Mouse (Mus musculus) midbrain, embryonic 14.5 days (tissue): Measurements from ENCODE around the gene Mapk8ip3. TPM values are rescaled to one million over a fixed set of nuclear protein-coding genes. Genes with fewer than 3 reads are reported as not detected.
A peak's percentile ranks its signal among the peaks of the same experiment; 100 is the strongest.
"Not testable (repeated sequence)": the region's sequence is repeated elsewhere in the genome, so short reads cannot be mapped to it uniquely, and the experiment has no call there.

ENCODE experiments used
- ATAC-seq: fragments of 200-750 bp; cut with Nextera tagmentation; 2 replicates; pipeline ENCODE4 v1.8.0; 2017; ENCODE audit warnings: moderate number of reproducible peaks, moderate library complexity; ENCODE audit not compliant: low FRiP score, low TSS enrichment
- DNase-seq: peaks from one replicate; pipeline ENCODE4 v3.0.0-alpha.2; 2015
- H3K27ac ChIP-seq: fragments of 300-500 bp; sonication (generic); replicated peaks from 2 replicates; pipeline ENCODE4 v1.5.1; 2014; ENCODE audit warnings: mild to moderate bottlenecking, low read depth, low read length, moderate library complexity
- H3K27me3 ChIP-seq: fragments of 300-500 bp; sonication (generic); 2 replicates; pipeline ENCODE4 v1.6.1; 2014; ENCODE audit warnings: low read length, control low read depth, mixed read lengths; ENCODE audit not compliant: control insufficient read depth, insufficient read depth
- H3K36me3 ChIP-seq: fragments of 300-500 bp; sonication (generic); 2 replicates; pipeline ENCODE4 v1.6.1; 2014; ENCODE audit warnings: low read length, control low read depth; ENCODE audit not compliant: control insufficient read depth, insufficient read depth
- H3K4me1 ChIP-seq: fragments of 300-500 bp; sonication (generic); 2 replicates; pipeline ENCODE4 v1.6.1; 2014; ENCODE audit warnings: mild to moderate bottlenecking, antibody characterized with exemption, low read length, control low read depth; ENCODE audit not compliant: control insufficient read depth, insufficient read depth
- H3K4me2 ChIP-seq: fragments of 300-500 bp; sonication (generic); 2 replicates; pipeline ENCODE4 v1.6.1; 2014; ENCODE audit warnings: mild to moderate bottlenecking, low read length, moderate library complexity
- H3K4me3 ChIP-seq: fragments of 300-500 bp; sonication (generic); replicated peaks from 2 replicates; pipeline ENCODE4 v1.5.1; 2014; ENCODE audit warnings: low read depth, low read length
- H3K9ac ChIP-seq: fragments of 300-500 bp; sonication (generic); replicated peaks from 2 replicates; pipeline ENCODE4 v1.6.1; 2014; ENCODE audit warnings: mild to moderate bottlenecking, low read length, moderate library complexity
- H3K9me3 ChIP-seq: fragments of 300-500 bp; sonication (generic); 2 replicates; pipeline ENCODE4 v1.6.1; 2016; ENCODE audit warnings: low read length, control low read depth, mixed read lengths; ENCODE audit not compliant: control insufficient read depth
- WGBS: fragments of 180-500 bp; shearing (Covaris S2); extraction: QIAGEN DNeasy Blood & Tissue Kit; methylation state at CpG from one replicate; pipeline ENCODE4 v1.1.7; 2014; 5-methylcytosine and 5-hydroxymethylcytosine counted together
- polyA plus RNA-seq: library from polyadenylated mRNA; unstranded; fragments of >200 nt; fragmentation: Nextera tagmentation; extraction: Ambion mirVana; gene quantifications from 2 replicates; pipeline ENCODE4 v1.2.1, GENCODE M21; 2014

Mapk8ip3 gene
- polyA plus RNA-seq, 1 experiment from 2014 or later = 86.1 TPM

GRCm38 (mm10) chr17:24943036-24943435, 6.3 kb upstream of the Mapk8ip3 start:
- no peak overlapping the region for H3K4me2 ChIP-seq
- no peaks in the 10 kb centered on the region for H3K27me3 ChIP-seq
- H3K27ac ChIP-seq = no peak overlapping the region
- 89% methylated on average over 7 of the region's 7 CpGs for WGBS
- ATAC-seq (no peak), DNase-seq (no peak)
- H3K9me3 ChIP-seq = no peaks in the 10 kb centered on the region
- H3K4me3 ChIP-seq = no peak overlapping the region
- H3K9ac ChIP-seq = no peak overlapping the region
- peaks cover 48% of the 10 kb centered on the region for H3K36me3 ChIP-seq
- no peaks in the 10 kb centered on the region for H3K4me1 ChIP-seq

- not testable (repeated sequence) for H3K4me3 ChIP-seq, H3K9me3 ChIP-seq, H3K4me2 ChIP-seq, H3K4me1 ChIP-seq, H3K27ac ChIP-seq, H3K9ac ChIP-seq, H3K27me3 ChIP-seq, ATAC-seq
- peaks cover 42% of the 10 kb centered on the region for H3K36me3 ChIP-seq
- 11% methylated on average over 2 of the region's 2 CpGs for WGBS
- peak; percentile 32 for DNase-seq
These were observed 5.7 kb upstream of the Mapk8ip3 start for GRCm38 (mm10) chr17:24942453-24942852.

- H3K4me2 ChIP-seq = peak overlapping the region; percentile 61
- no peaks in the 10 kb centered on the region for H3K9me3 ChIP-seq
- peak overlapping the region; percentile 91 for H3K4me3 ChIP-seq
- 48% methylated on average over 6 of the region's 6 CpGs for WGBS
- H3K36me3 ChIP-seq = peaks cover 13% of the 10 kb centered on the region
- H3K4me1 ChIP-seq = peaks cover 20% of the 10 kb centered on the region
- peak overlapping the region; percentile 93 for H3K9ac ChIP-seq
- H3K27ac ChIP-seq = peak overlapping the region; percentile 92
- DNase-seq = no peak
- ATAC-seq = no peak
- no peaks in the 10 kb centered on the region for H3K27me3 ChIP-seq
These were observed 489 bp upstream of the Mapk8ip3 start for GRCm38 (mm10) chr17:24937266-24937665.

- peaks cover 20% of the 10 kb centered on the region for H3K4me1 ChIP-seq
- peaks cover 11% of the 10 kb centered on the region; the same call in 1 of the 2 replicates for H3K36me3 ChIP-seq
- peak overlapping the region; percentile 93 for H3K9ac ChIP-seq
- H3K4me2 ChIP-seq = peak overlapping the region; percentile 61
- H3K9me3 ChIP-seq = no peaks in the 10 kb centered on the region
- H3K4me3 ChIP-seq = peak overlapping the region; percentile 91
- DNase-seq (no peak), ATAC-seq (no peak)
- no peak overlapping the region for H3K27ac ChIP-seq
- H3K27me3 ChIP-seq = no peaks in the 10 kb centered on the region
These were observed 1.1 kb downstream of the Mapk8ip3 start for GRCm38 (mm10) chr17:24935666-24936065.

DNA sequence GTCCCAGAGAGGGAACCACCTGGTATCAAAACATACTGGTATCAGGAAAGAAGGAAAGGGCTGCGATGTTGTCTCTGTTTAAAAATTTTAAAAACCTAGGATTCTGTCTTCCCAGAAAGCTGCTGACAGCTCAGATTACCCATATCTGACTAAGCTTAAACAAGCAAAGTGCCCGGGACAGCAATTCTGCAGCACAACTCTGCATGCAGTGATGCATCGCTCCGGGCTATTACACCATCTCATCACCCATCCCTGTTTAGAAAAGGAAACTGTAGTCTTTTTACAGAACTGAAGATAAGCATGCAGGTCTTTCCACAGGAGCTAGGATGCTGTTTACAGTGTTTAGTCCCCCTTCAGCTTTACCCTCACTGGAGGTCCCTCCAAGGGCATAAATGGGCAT, 1.9 kb downstream of the Mapk8ip3 start:
- peak overlapping the region; percentile 93; the same call in 1 of the 2 replicates for H3K9ac ChIP-seq
- no peaks in the 10 kb centered on the region for H3K9me3 ChIP-seq
- no peaks in the 10 kb centered on the region for H3K27me3 ChIP-seq
- peaks cover 10% of the 10 kb centered on the region; the same call in 1 of the 2 replicates for H3K36me3 ChIP-seq
- H3K27ac ChIP-seq = no peak overlapping the region
- peak overlapping the region; percentile 61 for H3K4me2 ChIP-seq
- H3K4me1 ChIP-seq = peaks cover 20% of the 10 kb centered on the region
- DNase-seq = no peak
- ATAC-seq = no peak
- 93% methylated on average over 4 of the region's 4 CpGs for WGBS
- peak overlapping the region; percentile 91 for H3K4me3 ChIP-seq

DNA sequence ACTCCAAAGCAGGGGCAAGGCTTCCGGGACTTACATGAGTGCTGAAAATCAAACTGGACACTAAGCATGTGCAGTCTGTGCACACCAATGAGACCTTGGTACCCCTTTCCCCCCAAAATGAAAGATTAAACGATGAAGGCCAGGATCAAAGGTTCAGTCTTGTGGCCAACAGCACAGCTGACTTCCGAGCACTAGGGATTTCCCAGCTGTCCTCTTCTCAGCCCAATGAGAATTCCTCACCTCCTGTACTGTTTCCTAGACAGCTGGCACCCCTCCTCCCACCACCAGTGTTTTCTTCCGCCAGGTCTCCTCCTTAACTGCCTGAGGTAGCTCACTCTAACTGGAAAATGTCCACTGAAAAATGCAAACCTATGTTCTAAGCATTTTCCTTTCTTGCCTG, 3.6 kb downstream of the Mapk8ip3 start:
- H3K9ac ChIP-seq = no peak overlapping the region
- no peaks in the 10 kb centered on the region for H3K27me3 ChIP-seq
- DNase-seq (no peak), ATAC-seq (no peak)
- H3K36me3 ChIP-seq = peaks cover 13% of the 10 kb centered on the region; the same call in 1 of the 2 replicates
- H3K4me1 ChIP-seq = peaks cover 20% of the 10 kb centered on the region
- H3K27ac ChIP-seq = no peak overlapping the region
- no peaks in the 10 kb centered on the region for H3K9me3 ChIP-seq
- H3K4me2 ChIP-seq = no peak overlapping the region
- WGBS = 79% methylated on average over 4 of the region's 4 CpGs
- H3K4me3 ChIP-seq = no peak overlapping the region

- peaks cover 20% of the 10 kb centered on the region for H3K4me1 ChIP-seq
- H3K27me3 ChIP-seq = no peaks in the 10 kb centered on the region
- H3K36me3 ChIP-seq = peaks cover 19% of the 10 kb centered on the region
- ATAC-seq (no peak), DNase-seq (no peak)
- H3K4me3 ChIP-seq = no peak overlapping the region
- 95% methylated on average over 4 of the region's 4 CpGs for WGBS
- no peaks in the 10 kb centered on the region for H3K9me3 ChIP-seq
- H3K4me2 ChIP-seq = no peak overlapping the region
- H3K27ac ChIP-seq = no peak overlapping the region
- H3K9ac ChIP-seq = no peak overlapping the region
These were observed 4.3 kb downstream of the Mapk8ip3 start for GRCm38 (mm10) chr17:24932431-24932830.

DNA sequence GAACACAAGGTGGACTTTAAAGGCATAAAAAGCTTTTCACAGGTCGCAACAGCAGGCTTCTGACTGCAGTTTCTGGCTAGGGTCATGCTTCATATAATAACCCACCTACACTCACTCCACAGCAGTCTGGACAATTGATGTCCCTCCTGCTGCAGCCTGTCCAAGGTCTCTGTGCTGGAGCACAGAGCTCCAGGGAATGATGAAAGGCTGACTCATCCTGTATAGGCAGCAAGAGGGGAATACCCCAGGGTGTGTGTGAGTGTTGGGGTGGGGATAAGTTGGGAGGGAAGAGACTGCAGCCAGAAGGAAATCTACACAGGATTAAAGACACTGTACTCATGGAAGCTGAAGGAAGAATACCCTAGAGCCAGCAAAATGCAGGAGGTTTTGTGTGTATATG, 7.3 kb downstream of the Mapk8ip3 start:
- no peaks in the 10 kb centered on the region for H3K9me3 ChIP-seq
- no peak for ATAC-seq
- no peak overlapping the region for H3K4me3 ChIP-seq
- no peak overlapping the region for H3K27ac ChIP-seq
- no peak overlapping the region for H3K4me2 ChIP-seq
- WGBS = 91% methylated on average over 1 of the region's 1 CpGs
- no peak overlapping the region for H3K9ac ChIP-seq
- H3K4me1 ChIP-seq = peaks cover 5% of the 10 kb centered on the region; the same call in 1 of the 2 replicates
- H3K27me3 ChIP-seq = no peaks in the 10 kb centered on the region
- DNase-seq = no peak
- H3K36me3 ChIP-seq = peaks cover 48% of the 10 kb centered on the region

DNA sequence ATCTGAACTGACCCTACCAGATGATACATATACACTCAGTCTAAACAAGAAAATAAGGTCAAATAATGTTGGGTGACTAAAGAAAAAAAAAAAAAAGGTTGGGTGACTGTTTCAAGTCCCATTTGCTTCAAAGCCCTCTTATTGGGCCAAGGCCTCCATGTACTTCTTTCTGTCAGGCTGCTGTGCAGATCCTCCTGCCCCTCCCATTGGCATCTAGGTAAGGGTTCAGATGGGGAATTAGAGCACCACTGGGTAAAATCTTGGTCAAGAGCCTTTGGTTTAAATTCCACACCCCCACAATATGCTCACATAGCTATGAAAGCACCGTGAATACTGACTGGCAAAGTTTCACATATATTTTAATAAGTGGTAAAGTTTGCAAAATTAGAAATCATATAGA, 13.5 kb downstream of the Mapk8ip3 start:
- peaks cover 98% of the 10 kb centered on the region for H3K36me3 ChIP-seq
- no peak overlapping the region for H3K4me3 ChIP-seq
- WGBS = 100% methylated on average over 1 of the region's 1 CpGs
- no peak overlapping the region for H3K27ac ChIP-seq
- no peak overlapping the region for H3K4me2 ChIP-seq
- DNase-seq = no peak
- no peak overlapping the region for H3K9ac ChIP-seq
- no peak for ATAC-seq
- no peaks in the 10 kb centered on the region for H3K4me1 ChIP-seq
- no peaks in the 10 kb centered on the region for H3K27me3 ChIP-seq
- H3K9me3 ChIP-seq = no peaks in the 10 kb centered on the region
